Mouse (Mus musculus): ENCODE measurements at regions not wholly inside any gene's neighbourhood (a gene's known extent, or its start where the extent isn't known, plus 50 kb on each side); places are given as distances from the start of the nearest gene placed in this dataset.
"Not testable (repeated sequence)": the region's sequence is repeated elsewhere in the genome, so short reads cannot be mapped to it uniquely, and the experiment has no call there.

- Histone ChIP-seq H3K9ac (no peak overlapping the region), H3K4me3 (no peak overlapping the region), H3K4me1 (no peaks in the 10 kb centered on the region), H3K36me3 (no peaks in the 10 kb centered on the region), H3K9me3 (replicated peaks) (no peaks in the 10 kb centered on the region), H3K4me2 (replicated peaks) (no peak overlapping the region), H3K27ac (no peak overlapping the region), H3K27me3 (no peaks in the 10 kb centered on the region)
- 77% methylated on average over 3 of the region's 3 CpGs for WGBS
- no peak for ATAC-seq (ENCODE audit: low FRiP score)
These were observed 209.0 kb upstream of the Rnf219 start for GRCm38 (mm10) chr14:104731319-104731995.

GRCm38 (mm10) chr14:104715651-104716050 is 193.2 kb upstream of the Rnf219 start:
- H3K27me3 ChIP-seq; H3K9me3 ChIP-seq (replicated peaks); H3K4me3 ChIP-seq; H3K9ac ChIP-seq; H3K27ac ChIP-seq; H3K4me2 ChIP-seq (replicated peaks); ATAC-seq (ENCODE audit: low FRiP score); H3K36me3 ChIP-seq; H3K4me1 ChIP-seq: not testable (repeated sequence)
- 95% methylated on average over 24 of the region's 24 CpGs for WGBS

GRCm38 (mm10) chr14:104702283-104702893 is 179.9 kb upstream of the Rnf219 start:
- no peak overlapping the region for H3K4me3 ChIP-seq
- no peaks in the 10 kb centered on the region for H3K9me3 ChIP-seq (replicated peaks)
- WGBS, result 72% methylated on average over 8 of the region's 8 CpGs
- H3K36me3 ChIP-seq, result no peaks in the 10 kb centered on the region
- no peak overlapping the region for H3K4me2 ChIP-seq (replicated peaks)
- no peak for ATAC-seq (ENCODE audit: low FRiP score)
- no peak overlapping the region for H3K9ac ChIP-seq
- H3K4me1 ChIP-seq, result no peaks in the 10 kb centered on the region; the same call in 1 of the 2 replicates
- no peaks in the 10 kb centered on the region for H3K27me3 ChIP-seq
- no peak overlapping the region for H3K27ac ChIP-seq

DNA sequence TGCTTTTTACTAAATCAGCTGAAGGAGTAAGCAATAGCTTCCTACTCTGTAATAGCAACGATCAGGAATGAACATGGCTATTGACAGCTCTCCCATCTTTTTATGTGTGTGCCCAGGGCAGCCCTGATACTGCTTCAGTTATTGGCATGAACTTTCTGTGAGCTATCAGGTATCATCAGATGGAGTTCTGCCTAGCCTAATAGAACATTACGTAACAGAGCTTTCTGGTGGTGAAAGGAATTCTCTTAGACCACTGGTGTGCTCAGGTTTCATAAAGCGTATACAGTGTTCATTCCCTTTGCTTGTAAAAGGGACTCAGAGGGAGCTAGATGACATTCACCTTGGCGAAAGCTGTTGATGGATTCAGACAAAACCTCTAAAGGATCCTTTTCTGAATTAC is 176.5 kb upstream of the Rnf219 start:
- no peaks in the 10 kb centered on the region for H3K36me3 ChIP-seq
- ATAC-seq (ENCODE audit: low FRiP score), result no peak
- WGBS, result 71% methylated on average over 4 of the region's 4 CpGs
- H3K27ac ChIP-seq, result no peak overlapping the region
- H3K9ac ChIP-seq, result no peak overlapping the region
- no peak overlapping the region for H3K4me3 ChIP-seq
- peaks cover 3% of the 10 kb centered on the region for H3K4me1 ChIP-seq
- H3K9me3 ChIP-seq (replicated peaks), result no peaks in the 10 kb centered on the region
- H3K4me2 ChIP-seq (replicated peaks), result no peak overlapping the region
- no peaks in the 10 kb centered on the region for H3K27me3 ChIP-seq

GRCm38 (mm10) chr14:104695101-104695500 is 172.7 kb upstream of the Rnf219 start:
- H3K4me1 ChIP-seq, result peaks cover 3% of the 10 kb centered on the region
- H3K36me3 ChIP-seq, result no peaks in the 10 kb centered on the region
- no peak overlapping the region for H3K9ac ChIP-seq
- no peak overlapping the region for H3K27ac ChIP-seq
- ATAC-seq (ENCODE audit: low FRiP score), result no peak
- H3K4me3 ChIP-seq, result no peak overlapping the region
- no peaks in the 10 kb centered on the region for H3K27me3 ChIP-seq
- H3K9me3 ChIP-seq (replicated peaks), result no peaks in the 10 kb centered on the region
- H3K4me2 ChIP-seq (replicated peaks), result no peak overlapping the region
- 75% methylated on average over 4 of the region's 4 CpGs for WGBS

DNA sequence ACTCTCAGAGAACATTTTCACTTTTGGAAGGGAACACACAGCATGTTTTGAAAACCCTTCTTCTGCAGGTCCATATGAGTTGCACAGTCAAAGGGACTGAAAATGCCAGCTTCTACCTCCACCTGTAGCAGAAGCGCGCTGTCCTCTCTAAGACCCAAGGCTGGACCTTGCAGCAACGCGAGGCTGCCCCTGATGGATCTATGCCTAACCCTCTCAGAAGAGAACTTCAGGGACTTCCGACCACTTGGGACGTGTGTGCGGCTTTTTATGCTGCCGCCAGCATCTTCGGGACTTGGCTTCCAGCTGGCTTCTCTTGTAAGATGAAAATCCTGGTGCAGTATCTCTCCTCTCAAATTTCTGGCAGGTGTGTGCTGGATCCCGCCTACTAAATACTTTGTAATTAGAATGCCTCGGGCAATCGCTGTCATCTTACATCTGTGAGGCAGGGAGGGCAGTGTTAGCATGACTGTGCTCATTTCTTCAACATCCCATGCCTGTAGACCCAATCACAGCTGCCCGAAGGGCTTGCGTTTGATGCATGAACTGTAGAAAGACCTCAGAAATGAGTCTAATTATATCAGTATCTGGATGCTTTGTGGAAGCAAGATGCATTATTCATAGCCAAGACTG is 171.8 kb upstream of the Rnf219 start:
- Histone ChIP-seq H3K9ac (no peak overlapping the region), H3K36me3 (no peaks in the 10 kb centered on the region), H3K9me3 (replicated peaks) (no peaks in the 10 kb centered on the region), H3K27me3 (no peaks in the 10 kb centered on the region), H3K27ac (no peak overlapping the region), H3K4me2 (replicated peaks) (no peak overlapping the region), H3K4me1 (peaks cover 3% of the 10 kb centered on the region), H3K4me3 (no peak overlapping the region)
- ATAC-seq (ENCODE audit: low FRiP score), result peak; percentile 43
- 78% methylated on average over 14 of the region's 14 CpGs for WGBS

- Histone ChIP-seq H3K27me3 (no peaks in the 10 kb centered on the region), H3K4me1 (peaks cover 3% of the 10 kb centered on the region), H3K4me3 (no peak overlapping the region), H3K36me3 (no peaks in the 10 kb centered on the region), H3K27ac (no peak overlapping the region), H3K9me3 (replicated peaks) (no peaks in the 10 kb centered on the region), H3K4me2 (replicated peaks) (no peak overlapping the region), H3K9ac (no peak overlapping the region)
- 91% methylated on average over 5 of the region's 5 CpGs for WGBS
- ATAC-seq (ENCODE audit: low FRiP score), result no peak
These were observed 170.2 kb upstream of the Rnf219 start for GRCm38 (mm10) chr14:104692616-104693015.

GRCm38 (mm10) chr14:104688440-104688839 is 166.0 kb upstream of the Rnf219 start:
- ATAC-seq (ENCODE audit: low FRiP score), result no peak
- Histone ChIP-seq H3K4me3 (no peak overlapping the region), H3K4me2 (replicated peaks) (no peak overlapping the region), H3K9me3 (replicated peaks) (no peaks in the 10 kb centered on the region), H3K9ac (no peak overlapping the region), H3K27me3 (no peaks in the 10 kb centered on the region), H3K4me1 (no peaks in the 10 kb centered on the region), H3K27ac (no peak overlapping the region), H3K36me3 (no peaks in the 10 kb centered on the region)
- 88% methylated on average over 3 of the region's 3 CpGs for WGBS

DNA sequence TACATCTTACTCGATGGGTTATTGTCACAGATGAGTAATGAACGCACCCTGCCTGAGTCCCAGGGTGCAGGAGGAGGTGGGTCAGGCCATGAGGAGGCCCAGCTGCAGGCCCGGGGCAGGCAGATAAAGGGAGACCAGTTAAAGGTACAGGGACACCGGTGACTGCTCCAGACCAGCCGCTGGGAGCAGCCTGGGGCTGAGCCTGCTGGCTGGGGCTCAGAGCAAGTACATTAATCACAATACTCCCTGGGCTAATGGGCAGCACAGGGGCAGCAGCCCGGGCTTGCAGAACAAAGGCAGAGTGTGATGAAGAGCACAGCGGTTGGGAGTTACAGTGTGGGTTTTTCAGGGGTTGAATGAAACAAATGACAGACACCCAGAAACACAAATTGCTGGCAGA is 154.4 kb upstream of the Rnf219 start:
- Histone ChIP-seq H3K27ac (peak overlapping the region; percentile 74), H3K4me1 (peaks cover 9% of the 10 kb centered on the region), H3K9me3 (replicated peaks) (no peaks in the 10 kb centered on the region), H3K9ac (no peak overlapping the region), H3K4me3 (no peak overlapping the region), H3K4me2 (replicated peaks) (peak overlapping the region; percentile 21; the same call in 1 of the 2 replicates), H3K27me3 (no peaks in the 10 kb centered on the region), H3K36me3 (no peaks in the 10 kb centered on the region)
- ATAC-seq (ENCODE audit: low FRiP score), result peak; percentile 94
- 11% methylated on average over 7 of the region's 7 CpGs for WGBS

DNA sequence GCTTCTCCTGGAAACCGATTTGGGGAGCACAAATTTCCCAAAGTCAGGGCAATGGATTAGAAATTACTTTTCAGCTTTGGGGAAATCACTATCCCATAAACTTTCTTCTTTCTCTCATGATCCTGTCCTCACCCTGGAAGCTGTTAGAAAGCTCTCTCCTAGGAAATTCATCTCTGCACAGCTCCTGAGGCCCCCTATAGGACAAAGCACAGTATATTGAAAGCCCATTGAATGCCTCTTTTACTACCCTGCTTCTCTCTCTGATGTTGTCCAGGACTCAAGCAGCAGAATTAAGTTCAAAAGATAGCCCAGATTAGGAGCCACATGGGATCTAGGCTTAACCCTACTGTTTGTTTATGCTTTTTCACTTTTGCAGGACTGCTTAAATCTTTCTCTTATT is 139.3 kb upstream of the Rnf219 start:
- no peak overlapping the region for H3K4me3 ChIP-seq
- H3K27ac ChIP-seq, result no peak overlapping the region
- no peak for ATAC-seq (ENCODE audit: low FRiP score)
- H3K9ac ChIP-seq, result no peak overlapping the region
- no peaks in the 10 kb centered on the region for H3K36me3 ChIP-seq
- no peaks in the 10 kb centered on the region for H3K27me3 ChIP-seq
- no peaks in the 10 kb centered on the region for H3K4me1 ChIP-seq
- 89% methylated on average over 1 of the region's 1 CpGs for WGBS
- no peaks in the 10 kb centered on the region for H3K9me3 ChIP-seq (replicated peaks)
- H3K4me2 ChIP-seq (replicated peaks), result no peak overlapping the region

DNA sequence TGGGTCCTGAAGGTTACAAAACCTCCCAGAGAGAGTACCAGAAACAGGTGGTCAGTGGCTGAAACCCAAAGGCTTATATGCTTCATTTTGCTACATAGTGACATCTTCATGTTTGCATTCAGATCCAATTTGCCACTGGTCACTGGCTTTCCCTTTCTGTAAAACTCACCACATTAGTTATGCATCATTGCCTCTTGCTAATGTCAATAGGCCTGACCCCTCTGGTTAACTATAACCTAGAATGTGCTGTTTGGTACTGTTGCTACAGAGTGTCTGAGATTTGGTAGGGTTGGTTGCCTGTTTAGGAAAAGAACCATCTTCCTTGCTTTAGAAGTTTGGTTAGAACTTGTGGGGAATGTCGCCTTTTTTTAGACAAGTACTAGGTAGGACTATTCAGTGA is 136.3 kb upstream of the Rnf219 start:
- no peak for ATAC-seq (ENCODE audit: low FRiP score)
- H3K9me3 ChIP-seq (replicated peaks), result no peaks in the 10 kb centered on the region
- no peak overlapping the region for H3K9ac ChIP-seq
- H3K27me3 ChIP-seq, result no peaks in the 10 kb centered on the region
- H3K27ac ChIP-seq, result no peak overlapping the region
- no peaks in the 10 kb centered on the region for H3K4me1 ChIP-seq
- H3K4me2 ChIP-seq (replicated peaks), result no peak overlapping the region
- no peaks in the 10 kb centered on the region for H3K36me3 ChIP-seq
- H3K4me3 ChIP-seq, result no peak overlapping the region
- 86% methylated on average over 1 of the region's 1 CpGs for WGBS

- WGBS, result 76% methylated on average over 5 of the region's 5 CpGs
- H3K4me1 ChIP-seq, result 0 out of 2 replicates have a peak, but pooled peaks cover 6% of the 10 kb centered on the region
- no peak overlapping the region for H3K9ac ChIP-seq
- no peak overlapping the region for H3K27ac ChIP-seq
- H3K9me3 ChIP-seq (replicated peaks), result no peaks in the 10 kb centered on the region
- no peaks in the 10 kb centered on the region for H3K36me3 ChIP-seq
- no peak for ATAC-seq (ENCODE audit: low FRiP score)
- H3K4me3 ChIP-seq, result no peak overlapping the region
- H3K4me2 ChIP-seq (replicated peaks), result no peak overlapping the region
- no peaks in the 10 kb centered on the region for H3K27me3 ChIP-seq
These were observed 127.5 kb upstream of the Rnf219 start for GRCm38 (mm10) chr14:104649980-104650379.

GRCm38 (mm10) chr14:104644626-104645025 is 122.2 kb upstream of the Rnf219 start:
- Histone ChIP-seq H3K9ac (no peak overlapping the region), H3K9me3 (replicated peaks) (no peaks in the 10 kb centered on the region), H3K27ac (no peak overlapping the region), H3K36me3 (no peaks in the 10 kb centered on the region), H3K4me3 (no peak overlapping the region), H3K27me3 (no peaks in the 10 kb centered on the region), H3K4me2 (replicated peaks) (no peak overlapping the region), H3K4me1 (0 out of 2 replicates have a peak, but pooled peaks cover 6% of the 10 kb centered on the region)
- ATAC-seq (ENCODE audit: low FRiP score), result no peak
- WGBS, result 89% methylated on average over 4 of the region's 4 CpGs

Data from hindbrain, embryonic 12.5 days (tissue).